Mouse (Mus musculus) stomach, postnatal 0 days (tissue): ENCODE measurements around the gene Zfp553. TPM values are rescaled to one million over a fixed set of nuclear protein-coding genes. Genes with fewer than 3 reads are reported as not detected.
A peak's percentile ranks its signal among the peaks of the same experiment; 100 is the strongest.

Experiments used
- ATAC-seq: fragments of 200-750 bp; cut with Nextera tagmentation; 2 replicates; pipeline ENCODE4 v1.8.0; 2017; ENCODE audit not compliant: low FRiP score, low TSS enrichment
- DNase-seq: peaks from one replicate; pipeline ENCODE4 v3.0.0-alpha.2; 2016; ENCODE audit warnings: low spot score
- H3K27ac ChIP-seq: fragments of 300-500 bp; sonication (generic); replicated peaks from 2 replicates; pipeline ENCODE4 v1.5.1; 2014; ENCODE audit warnings: mild to moderate bottlenecking, control low read depth
- H3K27me3 ChIP-seq: fragments of 300-500 bp; sonication (generic); 2 replicates; pipeline ENCODE4 v1.6.1; 2014; ENCODE audit warnings: low read length; ENCODE audit not compliant: control insufficient read depth, insufficient read depth
- H3K36me3 ChIP-seq: fragments of 300-500 bp; sonication (generic); 2 replicates; pipeline ENCODE4 v1.6.1; 2014; ENCODE audit warnings: low read length, mixed read lengths; ENCODE audit not compliant: control insufficient read depth, insufficient read depth
- H3K4me1 ChIP-seq: fragments of 300-500 bp; sonication (generic); replicated peaks from 2 replicates; pipeline ENCODE4 v1.6.1; 2014; ENCODE audit warnings: antibody characterized with exemption; ENCODE audit not compliant: control insufficient read depth, insufficient read depth
- H3K4me2 ChIP-seq: fragments of 300-500 bp; sonication (generic); replicated peaks from 2 replicates; pipeline ENCODE4 v1.6.1; 2014; ENCODE audit warnings: low read depth, mild to moderate bottlenecking, control low read depth, moderate library complexity
- H3K4me3 ChIP-seq: fragments of 300-500 bp; sonication (generic); 2 replicates; pipeline ENCODE4 v1.5.1; 2014; ENCODE audit warnings: low read depth, low read length, control low read depth
- H3K9ac ChIP-seq: fragments of 300-500 bp; sonication (generic); 2 replicates; pipeline ENCODE4 v1.6.1; 2014; ENCODE audit warnings: mild to moderate bottlenecking, low read length, control low read depth, mixed read lengths
- H3K9me3 ChIP-seq: fragments of 300-500 bp; sonication (generic); 2 replicates; pipeline ENCODE4 v1.6.1; 2016; ENCODE audit warnings: low read length; ENCODE audit not compliant: control insufficient read depth
- CTCF ChIP-seq: IDR thresholded peaks from 2 replicates; pipeline ENCODE4 v1.5.1; 2016; ENCODE audit warnings: antibody characterized with exemption, low read depth, mild to moderate bottlenecking, moderate library complexity
- EP300 ChIP-seq: optimal IDR thresholded peaks from 2 replicates; pipeline ENCODE3; 2016; ENCODE audit warnings: antibody characterized with exemption
- WGBS: fragments of 180-500 bp; shearing (Covaris S2); extraction: QIAGEN DNeasy Blood & Tissue Kit; methylation state at CpG from one replicate; pipeline ENCODE4 v1.1.7; 2014; 5-methylcytosine and 5-hydroxymethylcytosine counted together
- polyA plus RNA-seq: library from polyadenylated mRNA; unstranded; fragments of >200 nt; fragmentation: Nextera tagmentation; extraction: Ambion mirVana; gene quantifications from 2 replicates; pipeline ENCODE4 v1.2.1, GENCODE M21; 2015

The Zfp553 gene
- polyA plus RNA-seq, 1 experiment from 2014 or later: 12.2 TPM

- Histone ChIP-seq H3K4me1 (no peaks in the 10 kb centered on the region), H3K9ac (no peak overlapping the region), H3K9me3 (no peaks in the 10 kb centered on the region), H3K27me3 (no peaks in the 10 kb centered on the region), H3K27ac (no peak overlapping the region), H3K4me3 (no peak overlapping the region), H3K4me2 (no peak overlapping the region), H3K36me3 (0 out of 2 replicates have a peak, but pooled peaks cover 2% of the 10 kb centered on the region)
- WGBS: 76% methylated on average over 11 of the region's 11 CpGs
- ATAC-seq: no peak
- DNase-seq: no peak
- TF ChIP-seq EP300 (no peak), CTCF (no peak)
Measured at GRCm38 (mm10) chr7:127225147-127225995, 7.5 kb upstream of the Zfp553 start.

DNA sequence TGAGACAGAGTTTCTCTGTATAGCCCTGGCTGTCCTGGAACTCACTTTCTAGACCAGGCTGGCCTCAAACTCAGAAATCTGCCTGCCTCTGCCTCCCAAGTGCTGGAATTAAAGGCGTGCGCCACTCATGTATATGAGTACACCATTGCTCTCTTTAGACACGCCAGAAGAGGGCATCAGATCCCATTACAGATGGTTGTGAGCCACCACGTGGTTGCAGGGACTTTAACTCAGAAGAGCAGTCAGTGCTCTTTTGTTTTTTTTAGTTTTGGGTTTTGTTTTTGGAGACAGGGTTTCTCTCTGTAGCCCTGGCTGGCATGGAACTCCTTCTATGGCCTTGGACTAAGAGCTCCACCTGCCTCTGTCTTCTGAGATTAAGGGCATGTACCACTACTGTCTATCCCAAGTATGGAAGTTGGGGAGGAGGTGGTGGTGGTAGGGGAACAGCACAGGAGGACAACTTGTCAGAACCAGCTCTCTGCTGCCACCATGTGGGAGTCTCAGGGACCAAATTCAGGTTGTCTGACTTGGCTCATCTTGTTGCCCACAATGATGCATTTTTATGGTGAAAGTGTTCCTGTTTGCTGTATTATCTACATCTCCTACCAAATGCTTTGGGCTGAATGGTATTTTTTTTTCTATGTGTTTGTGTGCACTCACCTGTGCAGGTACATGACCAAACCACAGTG lies 4.1 kb upstream of the Zfp553 start:
- no peak overlapping the region for H3K27ac ChIP-seq
- ATAC-seq: no peak
- 63% methylated on average over 4 of the region's 4 CpGs for WGBS
- H3K4me2 ChIP-seq: no peak overlapping the region
- no peak overlapping the region for H3K9ac ChIP-seq
- H3K27me3 ChIP-seq: no peaks in the 10 kb centered on the region
- H3K9me3 ChIP-seq: no peaks in the 10 kb centered on the region
- peak; percentile 86 for TF ChIP-seq CTCF
- no peak for TF ChIP-seq EP300
- no peak overlapping the region for H3K4me3 ChIP-seq
- H3K4me1 ChIP-seq: no peaks in the 10 kb centered on the region
- DNase-seq: peak; percentile 86
- H3K36me3 ChIP-seq: 0 out of 2 replicates have a peak, but pooled peaks cover 2% of the 10 kb centered on the region

DNA sequence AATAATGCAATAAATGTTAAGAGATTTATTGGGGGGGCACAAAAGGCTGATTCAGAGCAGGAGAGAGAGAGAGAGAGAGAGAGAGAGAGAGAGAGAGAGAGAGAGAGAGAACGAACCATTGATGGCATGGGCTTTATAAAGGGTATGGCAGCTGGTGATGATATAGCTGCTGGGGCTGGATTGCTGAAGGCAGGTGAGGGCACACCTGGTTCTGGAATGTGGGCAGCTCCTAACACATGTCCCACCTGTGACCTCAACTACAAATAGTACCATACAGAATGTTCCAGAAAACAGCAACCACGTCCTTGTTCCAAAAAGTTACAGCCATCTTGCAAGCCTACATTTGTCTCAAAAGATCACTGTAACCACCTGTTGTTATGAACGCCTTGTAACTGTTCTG lies 1.5 kb upstream of the Zfp553 start:
- Histone ChIP-seq H3K4me3 (peak overlapping the region; percentile 80), H3K4me2 (peak overlapping the region; percentile 79), H3K27ac (peak overlapping the region; percentile 96), H3K27me3 (no peaks in the 10 kb centered on the region), H3K4me1 (no peaks in the 10 kb centered on the region), H3K36me3 (peaks cover 12% of the 10 kb centered on the region), H3K9ac (no peak overlapping the region), H3K9me3 (no peaks in the 10 kb centered on the region)
- TF ChIP-seq EP300 (no peak), CTCF (no peak)
- WGBS: 46% methylated on average over 3 of the region's 3 CpGs
- no peak for ATAC-seq
- no peak for DNase-seq

DNA sequence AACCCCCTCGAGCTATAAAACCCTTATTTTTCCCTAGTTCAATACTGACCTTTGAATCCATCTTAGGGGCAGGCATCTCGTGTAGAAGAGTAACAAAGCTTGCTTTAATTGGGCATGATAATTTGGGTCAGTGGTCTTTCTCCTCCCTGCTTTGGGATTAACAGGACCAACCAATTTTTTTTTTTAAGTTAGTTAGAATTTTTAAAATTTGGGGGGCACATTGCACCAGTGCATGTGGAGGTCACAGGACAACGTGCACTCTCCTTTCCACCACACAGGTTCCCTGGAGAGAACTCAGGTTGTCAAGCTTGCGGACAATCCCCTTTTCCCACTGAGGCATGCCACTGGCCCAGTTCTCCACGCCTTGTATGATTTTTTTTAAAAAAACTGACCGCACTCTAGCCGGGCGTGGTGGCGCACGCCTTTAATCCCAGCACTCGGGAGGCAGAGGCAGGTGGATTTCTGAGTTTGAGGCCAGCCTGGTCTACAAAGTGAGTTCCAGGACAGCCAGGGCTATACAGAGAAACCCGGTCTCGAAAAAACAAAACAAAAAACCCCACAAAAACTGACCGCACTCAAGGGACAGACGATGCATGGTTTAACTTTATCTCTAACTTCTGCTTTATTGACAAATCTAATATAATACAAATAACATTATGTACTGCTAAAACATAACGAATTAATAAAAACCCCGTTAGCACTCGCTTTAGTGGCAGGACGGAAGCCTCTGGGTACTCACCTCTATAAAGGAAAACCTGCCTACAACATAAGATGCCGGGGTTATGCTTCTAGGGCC lies 837 bp upstream of the Zfp553 start:
- Histone ChIP-seq H3K27ac (peak overlapping the region; percentile 96), H3K4me3 (peak overlapping the region; percentile 80), H3K36me3 (peaks cover 18% of the 10 kb centered on the region), H3K27me3 (no peaks in the 10 kb centered on the region), H3K9ac (peak overlapping the region; percentile 87), H3K9me3 (no peaks in the 10 kb centered on the region), H3K4me2 (peak overlapping the region; percentile 79), H3K4me1 (no peaks in the 10 kb centered on the region)
- DNase-seq (no peak), ATAC-seq (no peak)
- TF ChIP-seq EP300: no peak
- WGBS: 4% methylated on average over 20 of the region's 20 CpGs

DNA sequence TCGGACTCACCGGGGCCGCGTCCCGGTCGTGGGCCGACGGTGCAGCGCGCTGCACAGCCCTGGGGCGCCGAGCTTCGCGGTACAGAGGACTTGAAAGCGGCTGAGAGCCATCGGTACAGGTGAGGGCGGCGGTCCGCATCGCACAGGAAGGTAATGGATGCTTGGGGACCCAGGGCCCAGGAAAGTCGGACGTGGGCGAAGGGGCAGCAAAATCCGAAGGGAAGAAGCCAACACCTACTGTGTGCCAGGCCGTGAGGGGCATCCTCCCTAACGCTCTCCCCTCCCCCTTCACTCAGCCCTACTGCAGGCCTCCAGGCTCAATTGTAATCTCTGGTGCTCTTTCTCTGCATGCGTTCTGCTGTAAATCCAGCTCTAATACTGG lies 498 bp downstream of the Zfp553 start:
- Histone ChIP-seq H3K9ac (peak overlapping the region; percentile 87), H3K27me3 (no peaks in the 10 kb centered on the region), H3K9me3 (no peaks in the 10 kb centered on the region), H3K4me2 (peak overlapping the region; percentile 79), H3K27ac (peak overlapping the region; percentile 96), H3K4me1 (no peaks in the 10 kb centered on the region), H3K4me3 (peak overlapping the region; percentile 80), H3K36me3 (peaks cover 22% of the 10 kb centered on the region)
- DNase-seq (no peak), ATAC-seq (peak; percentile 0; the same call in 1 of the 2 replicates)
- TF ChIP-seq CTCF (no peak), EP300 (no peak)
- 0% methylated on average over 27 of the region's 27 CpGs for WGBS
